Mouse (Mus musculus) neural tube, embryonic 14.5 days (tissue): ENCODE results near the gene Zfp853. TPM values are rescaled to one million over a fixed set of nuclear protein-coding genes. Genes with fewer than 3 reads are reported as not detected.

Experiments
- ATAC-seq: fragments of 200-750 bp; cut with Nextera tagmentation; 2 replicates; pipeline ENCODE4 v1.8.0; 2017; ENCODE audit warnings: low read depth, mild to moderate bottlenecking, moderate TSS enrichment, moderate library complexity
- H3K27ac ChIP-seq: fragments of 300-500 bp; sonication (generic); 2 replicates; pipeline ENCODE4 v1.5.1; 2014; ENCODE audit warnings: low read depth, mild to moderate bottlenecking, control low read depth, low read length, moderate library complexity, mixed read lengths
- H3K27me3 ChIP-seq: fragments of 300-500 bp; sonication (generic); 2 replicates; pipeline ENCODE4 v1.6.1; 2014; ENCODE audit warnings: low read length; ENCODE audit not compliant: control insufficient read depth, insufficient read depth
- H3K36me3 ChIP-seq: fragments of 300-500 bp; sonication (generic); 2 replicates; pipeline ENCODE4 v1.6.1; 2014; ENCODE audit warnings: low read length, mixed read lengths; ENCODE audit not compliant: control insufficient read depth, insufficient read depth
- H3K4me1 ChIP-seq: fragments of 300-500 bp; sonication (generic); 2 replicates; pipeline ENCODE4 v1.6.1; 2014; ENCODE audit warnings: low read length; ENCODE audit not compliant: control insufficient read depth, insufficient read depth
- H3K4me2 ChIP-seq: fragments of 300-500 bp; sonication (generic); 2 replicates; pipeline ENCODE4 v1.6.1; 2014; ENCODE audit warnings: mild to moderate bottlenecking, low read depth, low read length, control low read depth
- H3K4me3 ChIP-seq: fragments of 300-500 bp; sonication (generic); 2 replicates; pipeline ENCODE4 v1.5.1; 2014; ENCODE audit warnings: low read depth, low read length, control low read depth, mixed read lengths
- H3K9ac ChIP-seq: fragments of 300-500 bp; sonication (generic); replicated peaks from 2 replicates; pipeline ENCODE4 v1.6.1; 2014; ENCODE audit warnings: low read depth, mild to moderate bottlenecking, control low read depth, low read length, mixed read lengths
- H3K9me3 ChIP-seq: fragments of 300-500 bp; sonication (generic); 2 replicates; pipeline ENCODE4 v1.6.1; 2016; ENCODE audit warnings: low read length; ENCODE audit not compliant: control insufficient read depth
- WGBS: fragments of 180-500 bp; shearing (Covaris S2); extraction: QIAGEN DNeasy Blood & Tissue Kit; methylation state at CpG from one replicate; pipeline ENCODE4 v1.1.7; 2014; 5-methylcytosine and 5-hydroxymethylcytosine counted together
- polyA plus RNA-seq: library from polyadenylated mRNA; unstranded; fragments of >200 nt; fragmentation: Nextera tagmentation; extraction: Ambion mirVana; gene quantifications from 2 replicates; pipeline ENCODE4 v1.2.1, GENCODE M21; 2014

The Zfp853 gene
- polyA plus RNA-seq, 1 experiment from 2014 or later: 0.29 TPM

- no peaks in the 10 kb centered on the region for H3K27me3 ChIP-seq
- H3K9me3 ChIP-seq: no peaks in the 10 kb centered on the region
- H3K27ac ChIP-seq: no peak overlapping the region
- H3K9ac ChIP-seq: no peak overlapping the region
- 91% methylated on average over 5 of the region's 5 CpGs for WGBS
- H3K4me1 ChIP-seq: peaks cover 13% of the 10 kb centered on the region
- H3K36me3 ChIP-seq: peaks cover 26% of the 10 kb centered on the region
- no peak overlapping the region for H3K4me2 ChIP-seq
- no peak overlapping the region for H3K4me3 ChIP-seq
- ATAC-seq: no peak
Measured at GRCm38 (mm10) chr5:143316605-143317287, 23.3 kb upstream of the Zfp853 start.

- 13% methylated on average over 8 of the region's 8 CpGs for WGBS
- peak; percentile 48 for ATAC-seq
- Histone ChIP-seq H3K9ac (peak overlapping the region; percentile 92; the same call in 1 of the 2 replicates), H3K36me3 (peaks cover 27% of the 10 kb centered on the region), H3K27me3 (no peaks in the 10 kb centered on the region), H3K27ac (peak overlapping the region; percentile 94), H3K4me2 (peak overlapping the region; percentile 93), H3K4me1 (peaks cover 13% of the 10 kb centered on the region), H3K9me3 (no peaks in the 10 kb centered on the region), H3K4me3 (peak overlapping the region; percentile 88)
Measured at GRCm38 (mm10) chr5:143315514-143315888, 22.1 kb upstream of the Zfp853 start.

- peak within 1 kb of the TSS; percentile 93 for H3K4me2 ChIP-seq
- peak; percentile 89 for ATAC-seq
- WGBS: under 1% methylated on average over 101 of the region's 101 CpGs
- H3K9ac ChIP-seq: peak within 1 kb of the TSS; percentile 92
- no peaks in the 10 kb centered on the region for H3K27me3 ChIP-seq
- peaks cover 32% of the 10 kb centered on the region for H3K36me3 ChIP-seq
- peaks cover 13% of the 10 kb centered on the region for H3K4me1 ChIP-seq
- H3K27ac ChIP-seq: peak within 1 kb of the TSS; percentile 94
- H3K9me3 ChIP-seq: no peaks in the 10 kb centered on the region
- H3K4me3 ChIP-seq: peak within 1 kb of the TSS; percentile 88
Measured at GRCm38 (mm10) chr5:143314730-143315513, 21.5 kb upstream of the Zfp853 start, which contains the start of gene E130309D02Rik. Gene E130309D02Rik (minus strand): TSS chr5:143315360.

- Histone ChIP-seq H3K4me3 (peak overlapping the region; percentile 88), H3K4me2 (peak overlapping the region; percentile 93), H3K27me3 (no peaks in the 10 kb centered on the region), H3K36me3 (peaks cover 31% of the 10 kb centered on the region), H3K4me1 (peaks cover 13% of the 10 kb centered on the region), H3K9me3 (no peaks in the 10 kb centered on the region), H3K27ac (peak overlapping the region; percentile 94), H3K9ac (peak overlapping the region; percentile 92)
- no peak for ATAC-seq
- WGBS: 1% methylated on average over 16 of the region's 16 CpGs
Measured at GRCm38 (mm10) chr5:143314183-143314729, 20.8 kb upstream of the Zfp853 start.

- Histone ChIP-seq H3K4me3 (no peak overlapping the region), H3K27ac (no peak overlapping the region), H3K27me3 (no peaks in the 10 kb centered on the region), H3K9me3 (no peaks in the 10 kb centered on the region), H3K36me3 (peaks cover 39% of the 10 kb centered on the region), H3K4me2 (no peak overlapping the region), H3K4me1 (peaks cover 13% of the 10 kb centered on the region), H3K9ac (no peak overlapping the region)
- WGBS: 61% methylated on average over 8 of the region's 8 CpGs
- ATAC-seq: no peak
Measured at GRCm38 (mm10) chr5:143311886-143312285, 18.5 kb upstream of the Zfp853 start.

- no peak overlapping the region for H3K4me3 ChIP-seq
- 94% methylated on average over 7 of the region's 7 CpGs for WGBS
- no peaks in the 10 kb centered on the region for H3K9me3 ChIP-seq
- ATAC-seq: no peak
- no peak overlapping the region for H3K27ac ChIP-seq
- no peaks in the 10 kb centered on the region for H3K27me3 ChIP-seq
- H3K36me3 ChIP-seq: peaks cover 54% of the 10 kb centered on the region
- no peak overlapping the region for H3K4me2 ChIP-seq
- no peak overlapping the region for H3K9ac ChIP-seq
- H3K4me1 ChIP-seq: peaks cover 16% of the 10 kb centered on the region
Measured at GRCm38 (mm10) chr5:143309916-143310315, 16.5 kb upstream of the Zfp853 start.

- peaks cover 12% of the 10 kb centered on the region for H3K4me1 ChIP-seq
- no peaks in the 10 kb centered on the region for H3K27me3 ChIP-seq
- peaks cover 57% of the 10 kb centered on the region for H3K36me3 ChIP-seq
- H3K4me3 ChIP-seq: no peak overlapping the region
- H3K9ac ChIP-seq: no peak overlapping the region
- no peak for ATAC-seq
- no peak overlapping the region for H3K4me2 ChIP-seq
- H3K27ac ChIP-seq: no peak overlapping the region
- H3K9me3 ChIP-seq: no peaks in the 10 kb centered on the region
- WGBS: 93% methylated on average over 5 of the region's 5 CpGs
Measured at GRCm38 (mm10) chr5:143308825-143309224, 15.4 kb upstream of the Zfp853 start.

- Histone ChIP-seq H3K27me3 (no peaks in the 10 kb centered on the region), H3K9ac (no peak overlapping the region), H3K4me1 (peaks cover 3% of the 10 kb centered on the region; the same call in 1 of the 2 replicates), H3K4me3 (no peak overlapping the region), H3K36me3 (peaks cover 75% of the 10 kb centered on the region), H3K9me3 (no peaks in the 10 kb centered on the region), H3K4me2 (no peak overlapping the region), H3K27ac (no peak overlapping the region)
- whole genome bisulfite sequencing: 92% methylated on average over 7 of the region's 7 CpGs
- ATAC-seq: no peak
Measured at GRCm38 (mm10) chr5:143304251-143304650, 10.8 kb upstream of the Zfp853 start.

- Histone ChIP-seq H3K4me2 (no peak overlapping the region), H3K4me3 (no peak overlapping the region), H3K4me1 (no peaks in the 10 kb centered on the region), H3K9ac (no peak overlapping the region), H3K27me3 (no peaks in the 10 kb centered on the region), H3K27ac (no peak overlapping the region), H3K9me3 (no peaks in the 10 kb centered on the region), H3K36me3 (peaks cover 51% of the 10 kb centered on the region)
- 84% methylated on average over 8 of the region's 8 CpGs for WGBS
- ATAC-seq: no peak
Measured at GRCm38 (mm10) chr5:143301296-143301695, 7.9 kb upstream of the Zfp853 start.
